Mouse (Mus musculus): Measurements from ENCODE around the gene Stpg3. TPM values are rescaled to one million over a fixed set of nuclear protein-coding genes. Genes with fewer than 3 reads are reported as not detected.

The Stpg3 gene
- polyA plus RNA-seq, 1 experiment = not detected

GRCm38 (mm10) chr2:25239766-25240165 is 25.3 kb upstream of the Stpg3 start:
- Histone ChIP-seq H3K4me1 (ENCODE audit: control insufficient read depth, insufficient read depth, low read length) (peaks cover 20% of the 10 kb centered on the region), H3K27me3 (ENCODE audit: control insufficient read depth, insufficient read depth, low read length, poor library complexity, severe bottlenecking) (no peaks in the 10 kb centered on the region)

GRCm38 (mm10) chr2:25238106-25238505 is 23.7 kb upstream of the Stpg3 start:
- Histone ChIP-seq H3K9ac (ENCODE audit: low read depth, poor library complexity, severe bottlenecking) (no peak overlapping the region), H3K4me1 (ENCODE audit: control insufficient read depth, insufficient read depth, low read length) (peaks cover 20% of the 10 kb centered on the region), H3K4me3 (ENCODE audit: low read depth, low read length) (no peak overlapping the region), H3K36me3 (ENCODE audit: control insufficient read depth, insufficient read depth, low read length, poor library complexity, severe bottlenecking) (no peaks in the 10 kb centered on the region), H3K27ac (ENCODE audit: insufficient read depth, low read length) (no peak overlapping the region), H3K9me3 (replicated peaks; ENCODE audit: control insufficient read depth, insufficient read depth, low read length, poor library complexity, severe bottlenecking) (no peaks in the 10 kb centered on the region), H3K27me3 (ENCODE audit: control insufficient read depth, insufficient read depth, low read length, poor library complexity, severe bottlenecking) (no peaks in the 10 kb centered on the region)
- no peak for TF ChIP-seq EP300 (IDR thresholded peaks at IDR 0.05; ENCODE audit: insufficient read depth, low read depth, low read length)
- TF ChIP-seq CTCF (IDR thresholded peaks at IDR 0.05; ENCODE audit: low read depth, low read length) = no peak
- TF ChIP-seq POLR2A (IDR thresholded peaks at IDR 0.05; ENCODE audit: insufficient read depth, low read length) = no peak

More at GRCm38 (mm10) chr2:25239766-25240165, 25.3 kb upstream of the Stpg3 start:
- H3K9ac ChIP-seq (ENCODE audit: low read depth, poor library complexity, severe bottlenecking) = no peak overlapping the region
- H3K9me3 ChIP-seq (replicated peaks; ENCODE audit: control insufficient read depth, insufficient read depth, low read length, poor library complexity, severe bottlenecking) = no peaks in the 10 kb centered on the region
- no peak overlapping the region for H3K27ac ChIP-seq (ENCODE audit: insufficient read depth, low read length)
- no peak overlapping the region for H3K4me3 ChIP-seq (ENCODE audit: low read depth, low read length)
- no peak for TF ChIP-seq POLR2A (IDR thresholded peaks at IDR 0.05; ENCODE audit: insufficient read depth, low read length)
- no peak for TF ChIP-seq EP300 (IDR thresholded peaks at IDR 0.05; ENCODE audit: insufficient read depth, low read depth, low read length)
- TF ChIP-seq CTCF (IDR thresholded peaks at IDR 0.05; ENCODE audit: low read depth, low read length) = no peak
- no peaks in the 10 kb centered on the region for H3K36me3 ChIP-seq (ENCODE audit: control insufficient read depth, insufficient read depth, low read length, poor library complexity, severe bottlenecking)

- Histone ChIP-seq H3K36me3 (ENCODE audit: control insufficient read depth, insufficient read depth, low read length, poor library complexity, severe bottlenecking) (no peaks in the 10 kb centered on the region), H3K4me3 (ENCODE audit: low read depth, low read length) (no peak overlapping the region), H3K9me3 (replicated peaks; ENCODE audit: control insufficient read depth, insufficient read depth, low read length, poor library complexity, severe bottlenecking) (no peaks in the 10 kb centered on the region), H3K9ac (ENCODE audit: low read depth, poor library complexity, severe bottlenecking) (no peak overlapping the region), H3K4me1 (ENCODE audit: control insufficient read depth, insufficient read depth, low read length) (peaks cover 20% of the 10 kb centered on the region), H3K27ac (ENCODE audit: insufficient read depth, low read length) (no peak overlapping the region), H3K27me3 (ENCODE audit: control insufficient read depth, insufficient read depth, low read length, poor library complexity, severe bottlenecking) (no peaks in the 10 kb centered on the region)
- TF ChIP-seq CTCF (IDR thresholded peaks at IDR 0.05; ENCODE audit: low read depth, low read length) (no peak), EP300 (IDR thresholded peaks at IDR 0.05; ENCODE audit: insufficient read depth, low read depth, low read length) (no peak), POLR2A (IDR thresholded peaks at IDR 0.05; ENCODE audit: insufficient read depth, low read length) (no peak)
These were observed 23.1 kb upstream of the Stpg3 start for GRCm38 (mm10) chr2:25237522-25237921.

GRCm38 (mm10) chr2:25236614-25237013 is 22.2 kb upstream of the Stpg3 start, which contains the start of gene Rnf224:
Rnf224 (minus strand) TSS chr2:25236787.
- no peak within 1 kb of the TSS for H3K4me3 ChIP-seq (ENCODE audit: low read depth, low read length)
- no peaks in the 10 kb centered on the region for H3K9me3 ChIP-seq (replicated peaks; ENCODE audit: control insufficient read depth, insufficient read depth, low read length, poor library complexity, severe bottlenecking)
- H3K9ac ChIP-seq (ENCODE audit: low read depth, poor library complexity, severe bottlenecking) = no peak within 1 kb of the TSS
- TF ChIP-seq EP300 (IDR thresholded peaks at IDR 0.05; ENCODE audit: insufficient read depth, low read depth, low read length) (peak; percentile 59; the same call in 1 of the 2 replicates), POLR2A (IDR thresholded peaks at IDR 0.05; ENCODE audit: insufficient read depth, low read length) (no peak)
- H3K27ac ChIP-seq (ENCODE audit: insufficient read depth, low read length) = no peak within 1 kb of the TSS
- H3K27me3 ChIP-seq (ENCODE audit: control insufficient read depth, insufficient read depth, low read length, poor library complexity, severe bottlenecking) = no peaks in the 10 kb centered on the region
- peaks cover 20% of the 10 kb centered on the region for H3K4me1 ChIP-seq (ENCODE audit: control insufficient read depth, insufficient read depth, low read length)
- H3K36me3 ChIP-seq (ENCODE audit: control insufficient read depth, insufficient read depth, low read length, poor library complexity, severe bottlenecking) = no peaks in the 10 kb centered on the region

GRCm38 (mm10) chr2:25234551-25235220 is 20.2 kb upstream of the Stpg3 start:
- Histone ChIP-seq H3K9ac (ENCODE audit: low read depth, poor library complexity, severe bottlenecking) (no peak overlapping the region), H3K27me3 (ENCODE audit: control insufficient read depth, insufficient read depth, low read length, poor library complexity, severe bottlenecking) (no peaks in the 10 kb centered on the region), H3K36me3 (ENCODE audit: control insufficient read depth, insufficient read depth, low read length, poor library complexity, severe bottlenecking) (no peaks in the 10 kb centered on the region), H3K27ac (ENCODE audit: insufficient read depth, low read length) (no peak overlapping the region), H3K9me3 (replicated peaks; ENCODE audit: control insufficient read depth, insufficient read depth, low read length, poor library complexity, severe bottlenecking) (no peaks in the 10 kb centered on the region), H3K4me3 (ENCODE audit: low read depth, low read length) (no peak overlapping the region), H3K4me1 (ENCODE audit: control insufficient read depth, insufficient read depth, low read length) (peaks cover 15% of the 10 kb centered on the region)
- TF ChIP-seq POLR2A (IDR thresholded peaks at IDR 0.05; ENCODE audit: insufficient read depth, low read length) (no peak), CTCF (IDR thresholded peaks at IDR 0.05; ENCODE audit: low read depth, low read length) (no peak), EP300 (IDR thresholded peaks at IDR 0.05; ENCODE audit: insufficient read depth, low read depth, low read length) (no peak)

GRCm38 (mm10) chr2:25234050-25234449 is 19.6 kb upstream of the Stpg3 start, which contains the start of gene Slc34a3:
Slc34a3 (minus strand) TSS chr2:25234364.
- H3K27me3 ChIP-seq (ENCODE audit: control insufficient read depth, insufficient read depth, low read length, poor library complexity, severe bottlenecking) = no peaks in the 10 kb centered on the region

More at GRCm38 (mm10) chr2:25234050-25234449, 19.6 kb upstream of the Stpg3 start, which contains the start of gene Slc34a3:
- no peak within 1 kb of the TSS for H3K4me3 ChIP-seq (ENCODE audit: low read depth, low read length)
- peaks cover 15% of the 10 kb centered on the region for H3K4me1 ChIP-seq (ENCODE audit: control insufficient read depth, insufficient read depth, low read length)
- no peak within 1 kb of the TSS for H3K9ac ChIP-seq (ENCODE audit: low read depth, poor library complexity, severe bottlenecking)
- TF ChIP-seq POLR2A (IDR thresholded peaks at IDR 0.05; ENCODE audit: insufficient read depth, low read length) (no peak), EP300 (IDR thresholded peaks at IDR 0.05; ENCODE audit: insufficient read depth, low read depth, low read length) (no peak), CTCF (IDR thresholded peaks at IDR 0.05; ENCODE audit: low read depth, low read length) (no peak)
- no peaks in the 10 kb centered on the region for H3K9me3 ChIP-seq (replicated peaks; ENCODE audit: control insufficient read depth, insufficient read depth, low read length, poor library complexity, severe bottlenecking)
- H3K27ac ChIP-seq (ENCODE audit: insufficient read depth, low read length) = no peak within 1 kb of the TSS
- H3K36me3 ChIP-seq (ENCODE audit: control insufficient read depth, insufficient read depth, low read length, poor library complexity, severe bottlenecking) = no peaks in the 10 kb centered on the region

Measured in ES-Bruce4 (cell line).